Mouse (Mus musculus) intestine, postnatal 0 days (tissue): ENCODE measurements at regions not wholly inside any gene's neighbourhood (a gene's known extent, or its start where the extent isn't known, plus 50 kb on each side); places are given as distances from the start of the nearest gene placed in this dataset.

Experiments used
- ATAC-seq: fragments of 200-750 bp; cut with Nextera tagmentation; 2 replicates; pipeline ENCODE4 v1.8.0; 2017; ENCODE audit warnings: mild to moderate bottlenecking, moderate TSS enrichment, moderate library complexity
- H3K27ac ChIP-seq: fragments of 300-500 bp; sonication (generic); 2 replicates; pipeline ENCODE4 v1.5.1; 2014; ENCODE audit warnings: mild to moderate bottlenecking, low read depth, low read length, moderate library complexity
- H3K27me3 ChIP-seq: fragments of 300-500 bp; sonication (generic); replicated peaks from 2 replicates; pipeline ENCODE4 v1.6.1; 2014; ENCODE audit warnings: low read length, mixed read lengths; ENCODE audit not compliant: control insufficient read depth, insufficient read depth
- H3K36me3 ChIP-seq: fragments of 300-500 bp; sonication (generic); 2 replicates; pipeline ENCODE4 v1.6.1; 2014; ENCODE audit warnings: mild to moderate bottlenecking, moderate library complexity; ENCODE audit not compliant: control insufficient read depth, insufficient read depth
- H3K4me1 ChIP-seq: fragments of 300-500 bp; sonication (generic); replicated peaks from 2 replicates; pipeline ENCODE4 v1.6.1; 2014; ENCODE audit warnings: antibody characterized with exemption, low read length, mixed read lengths; ENCODE audit not compliant: control insufficient read depth, insufficient read depth
- H3K4me2 ChIP-seq: fragments of 300-500 bp; sonication (generic); replicated peaks from 2 replicates; pipeline ENCODE4 v1.6.1; 2014; ENCODE audit warnings: low read depth, mild to moderate bottlenecking, moderate library complexity
- H3K4me3 ChIP-seq: fragments of 300-500 bp; sonication (generic); 2 replicates; pipeline ENCODE4 v1.5.1; 2014; ENCODE audit warnings: low read depth, low read length
- H3K9ac ChIP-seq: fragments of 300-500 bp; sonication (generic); 2 replicates; pipeline ENCODE4 v1.6.1; 2014; ENCODE audit warnings: mild to moderate bottlenecking, low read depth, low read length
- H3K9me3 ChIP-seq: fragments of 300-500 bp; sonication (generic); 2 replicates; pipeline ENCODE4 v1.6.1; 2016; ENCODE audit warnings: mixed run types; ENCODE audit not compliant: control insufficient read depth
- CTCF ChIP-seq: sonication (generic); IDR thresholded peaks from 2 replicates; pipeline ENCODE4 v1.5.1; 2016; ENCODE audit warnings: low read depth, mild to moderate bottlenecking, control low read depth, antibody characterized with exemption, moderate library complexity
- WGBS: fragments of 180-500 bp; shearing (Covaris S2); extraction: QIAGEN DNeasy Blood & Tissue Kit; methylation state at CpG from one replicate; pipeline ENCODE4 v1.1.7; 2014; 5-methylcytosine and 5-hydroxymethylcytosine counted together

- H3K4me2 ChIP-seq, result no peak overlapping the region
- H3K9ac ChIP-seq, result no peak overlapping the region
- WGBS, result 48% methylated on average over 7 of the region's 7 CpGs
- H3K36me3 ChIP-seq, result no peaks in the 10 kb centered on the region
- H3K4me1 ChIP-seq, result no peaks in the 10 kb centered on the region
- ATAC-seq, result no peak
- H3K27me3 ChIP-seq, result no peaks in the 10 kb centered on the region
- TF ChIP-seq CTCF, result no peak
- H3K4me3 ChIP-seq, result no peak overlapping the region
- no peaks in the 10 kb centered on the region for H3K9me3 ChIP-seq
- no peak overlapping the region for H3K27ac ChIP-seq
Measured at GRCm38 (mm10) chr12:9338801-9339231, 231.1 kb upstream of the Osr1 start.

- no peak for TF ChIP-seq CTCF
- Histone ChIP-seq H3K9me3 (no peaks in the 10 kb centered on the region), H3K4me1 (no peaks in the 10 kb centered on the region), H3K27me3 (no peaks in the 10 kb centered on the region), H3K4me3 (no peak overlapping the region), H3K27ac (no peak overlapping the region), H3K9ac (no peak overlapping the region), H3K4me2 (no peak overlapping the region), H3K36me3 (no peaks in the 10 kb centered on the region)
- no peak for ATAC-seq
Measured at GRCm38 (mm10) chr12:9340769-9341168, 229.1 kb upstream of the Osr1 start.

- ATAC-seq, result no peak
- H3K27ac ChIP-seq, result no peak overlapping the region
- H3K9ac ChIP-seq, result no peak overlapping the region
- no peak for TF ChIP-seq CTCF
- no peak overlapping the region for H3K4me2 ChIP-seq
- H3K4me1 ChIP-seq, result no peaks in the 10 kb centered on the region
- H3K36me3 ChIP-seq, result no peaks in the 10 kb centered on the region
- no peak overlapping the region for H3K4me3 ChIP-seq
- no peaks in the 10 kb centered on the region for H3K27me3 ChIP-seq
- H3K9me3 ChIP-seq, result no peaks in the 10 kb centered on the region
- 52% methylated on average over 1 of the region's 1 CpGs for WGBS
Measured at GRCm38 (mm10) chr12:9345359-9345758, 224.6 kb upstream of the Osr1 start.

GRCm38 (mm10) chr12:9355512-9355911, 214.4 kb upstream of the Osr1 start:
- H3K9me3 ChIP-seq, result no peaks in the 10 kb centered on the region
- no peak overlapping the region for H3K27ac ChIP-seq
- ATAC-seq, result no peak
- H3K27me3 ChIP-seq, result no peaks in the 10 kb centered on the region
- 87% methylated on average over 4 of the region's 4 CpGs for WGBS
- H3K4me2 ChIP-seq, result no peak overlapping the region
- H3K4me3 ChIP-seq, result no peak overlapping the region
- no peaks in the 10 kb centered on the region for H3K36me3 ChIP-seq
- H3K4me1 ChIP-seq, result no peaks in the 10 kb centered on the region
- no peak for TF ChIP-seq CTCF
- H3K9ac ChIP-seq, result no peak overlapping the region

- H3K27ac ChIP-seq, result no peak overlapping the region
- H3K27me3 ChIP-seq, result no peaks in the 10 kb centered on the region
- H3K36me3 ChIP-seq, result no peaks in the 10 kb centered on the region
- no peak overlapping the region for H3K4me2 ChIP-seq
- WGBS, result 88% methylated on average over 5 of the region's 5 CpGs
- H3K9me3 ChIP-seq, result no peaks in the 10 kb centered on the region
- ATAC-seq, result no peak
- no peak for TF ChIP-seq CTCF
- H3K4me3 ChIP-seq, result no peak overlapping the region
- H3K4me1 ChIP-seq, result no peaks in the 10 kb centered on the region
- H3K9ac ChIP-seq, result no peak overlapping the region
Measured at GRCm38 (mm10) chr12:9357856-9358255, 212.1 kb upstream of the Osr1 start.

- no peak for ATAC-seq
- H3K9me3 ChIP-seq, result no peaks in the 10 kb centered on the region
- H3K4me3 ChIP-seq, result no peak overlapping the region
- no peak overlapping the region for H3K4me2 ChIP-seq
- no peak overlapping the region for H3K27ac ChIP-seq
- 39% methylated on average over 8 of the region's 8 CpGs for WGBS
- H3K4me1 ChIP-seq, result no peaks in the 10 kb centered on the region
- H3K27me3 ChIP-seq, result no peaks in the 10 kb centered on the region
- no peak overlapping the region for H3K9ac ChIP-seq
- TF ChIP-seq CTCF, result no peak
- no peaks in the 10 kb centered on the region for H3K36me3 ChIP-seq
Measured at GRCm38 (mm10) chr12:9358872-9359271, 211.0 kb upstream of the Osr1 start.

- no peak for ATAC-seq
Measured at GRCm38 (mm10) chr12:9365931-9366330, 204.0 kb upstream of the Osr1 start.

More at GRCm38 (mm10) chr12:9365931-9366330, 204.0 kb upstream of the Osr1 start:
- Histone ChIP-seq H3K4me1 (no peaks in the 10 kb centered on the region), H3K9ac (no peak overlapping the region), H3K27ac (no peak overlapping the region), H3K4me2 (no peak overlapping the region), H3K36me3 (no peaks in the 10 kb centered on the region), H3K4me3 (no peak overlapping the region), H3K27me3 (no peaks in the 10 kb centered on the region), H3K9me3 (no peaks in the 10 kb centered on the region)
- no peak for TF ChIP-seq CTCF
- WGBS, result 68% methylated on average over 1 of the region's 1 CpGs
